Mouse (Mus musculus): ENCODE data around the gene Gimap7. TPM values are rescaled to one million over a fixed set of nuclear protein-coding genes. Genes with fewer than 3 reads are reported as not detected.

Gene Gimap7
- polyA plus RNA-seq, 2 experiments = not detected

GRCm38 (mm10) chr6:48675931-48676859 lies 42.2 kb upstream of the Gimap7 start, which contains the start of gene Gimap9:
Gimap9 (plus strand) TSS chr6:48676129.
- no peaks in the 10 kb centered on the region for H3K4me1 ChIP-seq (ENCODE audit: control insufficient read depth, insufficient read depth, low read length)

DNA sequence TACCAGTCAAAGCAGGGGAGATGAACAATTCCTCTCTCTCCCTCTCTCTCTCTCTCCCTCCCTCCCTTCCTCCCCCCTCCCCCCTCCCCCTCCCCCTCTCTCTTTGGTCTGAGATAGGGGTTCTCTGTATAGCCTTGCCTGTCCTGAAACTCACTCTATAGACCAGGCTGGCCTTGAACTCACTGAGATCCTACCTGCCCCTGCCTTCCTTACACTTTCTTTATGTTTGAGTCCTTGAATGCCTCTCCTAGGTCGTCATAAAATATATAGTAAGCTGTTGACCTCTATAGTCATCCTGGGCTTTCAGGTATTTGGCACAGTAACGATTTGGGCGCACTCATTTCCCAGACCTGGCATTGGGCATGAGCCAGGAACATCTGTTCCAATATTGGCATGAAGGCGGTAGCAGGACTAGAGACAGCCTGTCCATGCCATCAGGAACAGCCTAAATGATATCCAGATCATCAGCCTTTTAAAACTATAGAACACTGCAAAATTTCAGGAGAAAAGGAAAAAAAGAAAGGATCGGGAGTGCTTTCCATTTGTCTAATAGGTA lies 41.5 kb upstream of the Gimap7 start:
- WGBS = 75% methylated on average over 5 of the region's 5 CpGs
- Histone ChIP-seq H3K9me3 (ENCODE audit: control insufficient read depth, low read length) (no peaks in the 10 kb centered on the region), H3K4me2 (replicated peaks; ENCODE audit: low read depth, low read length, severe bottlenecking) (no peak overlapping the region), H3K4me1 (ENCODE audit: control insufficient read depth, insufficient read depth, low read length) (no peaks in the 10 kb centered on the region), H3K4me3 (replicated peaks; ENCODE audit: low read length) (no peak overlapping the region), H3K27me3 (ENCODE audit: control insufficient read depth, insufficient read depth, low read length) (no peaks in the 10 kb centered on the region), H3K27ac (replicated peaks; ENCODE audit: low read depth, low read length) (no peak overlapping the region), H3K36me3 (ENCODE audit: control insufficient read depth, insufficient read depth, low read length) (no peaks in the 10 kb centered on the region), H3K9ac (ENCODE audit: low read depth, low read length, severe bottlenecking) (no peak overlapping the region)
- ATAC-seq (ENCODE audit: low FRiP score, low read depth) = no peak
- no peak for TF ChIP-seq POLR2A (IDR thresholded peaks at IDR 0.05; ENCODE audit: borderline replicate concordance, extremely low read depth, insufficient read depth, insufficient read length)
- DNase-seq (ENCODE audit: low spot score) = no peak

More at GRCm38 (mm10) chr6:48675931-48676859, 42.2 kb upstream of the Gimap7 start, which contains the start of gene Gimap9:
- 37% methylated on average over 13 of the region's 13 CpGs for WGBS
- no peak for TF ChIP-seq POLR2A (IDR thresholded peaks at IDR 0.05; ENCODE audit: borderline replicate concordance, extremely low read depth, insufficient read depth, insufficient read length)
- DNase-seq (ENCODE audit: low spot score) (no peak), ATAC-seq (ENCODE audit: low FRiP score, low read depth) (no peak)
- Histone ChIP-seq H3K4me2 (replicated peaks; ENCODE audit: low read depth, low read length, severe bottlenecking) (peak within 1 kb of the TSS; percentile 32), H3K36me3 (ENCODE audit: control insufficient read depth, insufficient read depth, low read length) (no peaks in the 10 kb centered on the region), H3K27ac (replicated peaks; ENCODE audit: low read depth, low read length) (no peak within 1 kb of the TSS), H3K4me3 (replicated peaks; ENCODE audit: low read length) (peak within 1 kb of the TSS; percentile 24), H3K27me3 (ENCODE audit: control insufficient read depth, insufficient read depth, low read length) (no peaks in the 10 kb centered on the region), H3K9me3 (ENCODE audit: control insufficient read depth, low read length) (no peaks in the 10 kb centered on the region), H3K9ac (ENCODE audit: low read depth, low read length, severe bottlenecking) (0 out of 2 replicates have a peak within 1 kb of the TSS, but pooled peaks have one; percentile 4)

DNA sequence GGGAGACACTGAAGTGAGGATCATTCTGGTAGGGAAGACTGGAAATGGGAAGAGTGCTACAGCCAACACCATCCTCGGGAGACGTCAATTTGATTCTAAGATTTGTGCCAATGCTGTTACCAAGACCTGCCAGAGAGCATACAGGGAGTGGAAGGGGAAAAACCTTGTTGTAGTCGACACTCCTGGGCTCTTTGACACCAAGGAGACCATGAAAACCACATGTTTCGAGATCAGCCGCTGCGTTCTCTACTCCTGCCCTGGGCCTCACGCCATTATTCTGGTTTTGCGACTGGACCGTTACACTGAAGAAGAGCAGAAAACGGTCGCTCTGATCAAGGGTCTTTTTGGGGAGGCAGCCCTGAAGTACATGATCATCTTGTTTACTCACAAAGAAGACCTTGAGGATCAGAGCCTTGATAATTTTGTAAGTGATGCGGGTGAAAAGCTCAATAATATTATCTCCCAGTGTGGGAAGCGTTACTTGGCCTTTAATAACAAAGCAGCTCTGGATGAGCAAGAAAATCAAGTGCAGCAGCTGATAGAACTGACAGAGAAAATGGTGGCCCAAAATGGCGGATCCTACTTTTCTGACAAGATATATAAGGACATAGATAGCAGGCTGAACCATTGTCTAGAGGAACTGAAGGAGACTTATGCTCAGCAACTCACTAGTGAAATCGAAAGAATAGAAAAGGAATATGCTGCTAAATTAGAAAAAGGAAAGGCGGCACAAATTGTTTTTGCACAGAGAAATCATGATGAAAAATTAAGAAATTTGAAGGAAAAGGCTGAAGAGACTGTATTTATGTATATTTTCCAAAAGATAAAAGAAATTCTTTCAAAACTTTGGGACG lies 40.7 kb upstream of the Gimap7 start:
- H3K4me1 ChIP-seq (ENCODE audit: control insufficient read depth, insufficient read depth, low read length) = no peaks in the 10 kb centered on the region
- ATAC-seq (ENCODE audit: low FRiP score, low read depth) (no peak), DNase-seq (ENCODE audit: low spot score) (no peak)
- H3K27ac ChIP-seq (replicated peaks; ENCODE audit: low read depth, low read length) = no peak overlapping the region
- WGBS = 90% methylated on average over 17 of the region's 17 CpGs
- no peaks in the 10 kb centered on the region for H3K27me3 ChIP-seq (ENCODE audit: control insufficient read depth, insufficient read depth, low read length)
- H3K36me3 ChIP-seq (ENCODE audit: control insufficient read depth, insufficient read depth, low read length) = no peaks in the 10 kb centered on the region
- no peaks in the 10 kb centered on the region for H3K9me3 ChIP-seq (ENCODE audit: control insufficient read depth, low read length)
- no peak for TF ChIP-seq POLR2A (IDR thresholded peaks at IDR 0.05; ENCODE audit: borderline replicate concordance, extremely low read depth, insufficient read depth, insufficient read length)
- no peak overlapping the region for H3K4me3 ChIP-seq (replicated peaks; ENCODE audit: low read length)
- H3K4me2 ChIP-seq (replicated peaks; ENCODE audit: low read depth, low read length, severe bottlenecking) = no peak overlapping the region
- H3K9ac ChIP-seq (ENCODE audit: low read depth, low read length, severe bottlenecking) = no peak overlapping the region

GRCm38 (mm10) chr6:48678391-48678790 lies 40.0 kb upstream of the Gimap7 start:
- Histone ChIP-seq H3K4me1 (ENCODE audit: control insufficient read depth, insufficient read depth, low read length) (no peaks in the 10 kb centered on the region), H3K36me3 (ENCODE audit: control insufficient read depth, insufficient read depth, low read length) (no peaks in the 10 kb centered on the region), H3K9me3 (ENCODE audit: control insufficient read depth, low read length) (no peaks in the 10 kb centered on the region), H3K27ac (replicated peaks; ENCODE audit: low read depth, low read length) (no peak overlapping the region), H3K27me3 (ENCODE audit: control insufficient read depth, insufficient read depth, low read length) (no peaks in the 10 kb centered on the region), H3K9ac (ENCODE audit: low read depth, low read length, severe bottlenecking) (no peak overlapping the region), H3K4me2 (replicated peaks; ENCODE audit: low read depth, low read length, severe bottlenecking) (no peak overlapping the region), H3K4me3 (replicated peaks; ENCODE audit: low read length) (no peak overlapping the region)
- ATAC-seq (ENCODE audit: low FRiP score, low read depth) = no peak
- no peak for DNase-seq (ENCODE audit: low spot score)
- TF ChIP-seq POLR2A (IDR thresholded peaks at IDR 0.05; ENCODE audit: borderline replicate concordance, extremely low read depth, insufficient read depth, insufficient read length) = no peak
- WGBS = 81% methylated on average over 4 of the region's 4 CpGs

DNA sequence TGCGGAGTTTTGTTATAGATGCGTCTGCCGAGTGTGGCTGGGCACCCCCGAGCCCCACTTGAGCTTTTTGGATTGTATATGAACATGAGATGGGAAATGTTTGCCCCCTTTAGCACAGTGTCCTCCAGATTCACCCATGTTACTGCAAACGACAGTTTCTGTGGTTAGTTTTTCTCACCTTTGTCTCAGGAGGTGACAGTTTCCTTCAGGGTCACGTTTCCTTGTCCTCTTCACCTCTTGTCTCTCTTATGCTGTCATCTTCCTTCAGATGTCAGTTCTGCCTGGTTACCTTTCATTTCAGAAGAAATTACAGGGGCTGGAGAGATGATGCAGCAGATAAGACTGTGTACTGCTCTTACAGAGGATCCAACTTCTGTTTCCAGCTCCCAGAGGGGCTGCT lies 38.7 kb upstream of the Gimap7 start:
- Histone ChIP-seq H3K4me2 (replicated peaks; ENCODE audit: low read depth, low read length, severe bottlenecking) (no peak overlapping the region), H3K4me1 (ENCODE audit: control insufficient read depth, insufficient read depth, low read length) (no peaks in the 10 kb centered on the region), H3K36me3 (ENCODE audit: control insufficient read depth, insufficient read depth, low read length) (no peaks in the 10 kb centered on the region), H3K9ac (ENCODE audit: low read depth, low read length, severe bottlenecking) (no peak overlapping the region), H3K4me3 (replicated peaks; ENCODE audit: low read length) (no peak overlapping the region), H3K27me3 (ENCODE audit: control insufficient read depth, insufficient read depth, low read length) (no peaks in the 10 kb centered on the region), H3K9me3 (ENCODE audit: control insufficient read depth, low read length) (no peaks in the 10 kb centered on the region), H3K27ac (replicated peaks; ENCODE audit: low read depth, low read length) (no peak overlapping the region)
- ATAC-seq (ENCODE audit: low FRiP score, low read depth) = no peak
- 75% methylated on average over 6 of the region's 6 CpGs for WGBS
- TF ChIP-seq POLR2A (IDR thresholded peaks at IDR 0.05; ENCODE audit: borderline replicate concordance, extremely low read depth, insufficient read depth, insufficient read length) = no peak
- no peak for DNase-seq (ENCODE audit: low spot score)

All from limb, embryonic 14.5 days (tissue).